Mouse (Mus musculus): ENCODE results near the gene Xpnpep1. TPM values are rescaled to one million over a fixed set of nuclear protein-coding genes. Genes with fewer than 3 reads are reported as not detected.

Gene Xpnpep1
- polyA plus RNA-seq, 1 experiment, result 108 TPM

DNA sequence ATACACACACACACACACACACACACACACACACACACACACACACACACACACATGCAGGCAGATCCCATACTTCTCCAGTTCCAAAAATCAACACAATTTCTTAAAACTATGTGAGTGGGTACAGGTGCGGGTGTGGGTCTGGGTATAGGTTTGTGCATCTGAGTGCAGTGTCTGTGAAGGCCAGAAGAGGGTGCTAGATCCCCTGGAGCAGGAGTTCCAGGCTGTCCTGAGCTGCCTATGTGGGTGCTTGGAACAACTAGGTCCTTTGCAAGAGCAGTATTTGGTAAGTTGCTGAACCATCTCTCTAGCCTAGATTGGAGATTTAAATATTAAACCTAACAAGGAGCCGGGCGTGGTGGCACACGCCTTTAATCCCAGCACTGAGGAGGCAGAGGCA lies 33.5 kb upstream of the Xpnpep1 start:
- no peak for TF ChIP-seq GATA1 (IDR thresholded peaks at IDR 0.05; ENCODE audit: low read length)

DNA sequence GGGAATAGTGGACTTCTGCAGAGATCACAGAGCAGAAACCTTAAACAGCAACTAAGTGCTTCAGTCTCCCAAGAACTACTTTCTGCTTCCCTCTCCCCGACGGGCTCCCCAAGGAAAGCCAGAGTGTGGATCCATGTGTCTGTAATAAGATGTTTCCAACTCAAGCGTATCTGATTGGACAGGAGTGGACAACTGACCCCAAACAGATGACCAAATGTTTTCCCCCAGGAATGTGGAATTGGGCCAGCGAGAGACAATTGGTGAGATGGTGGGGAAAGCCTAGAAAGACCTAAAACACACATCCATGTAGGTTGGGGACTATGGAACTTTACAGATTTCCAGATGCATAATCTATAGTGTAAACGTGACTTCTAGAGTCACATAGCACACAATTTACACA lies 32.4 kb upstream of the Xpnpep1 start:
- TF ChIP-seq GATA1 (IDR thresholded peaks at IDR 0.05; ENCODE audit: low read length), result no peak

DNA sequence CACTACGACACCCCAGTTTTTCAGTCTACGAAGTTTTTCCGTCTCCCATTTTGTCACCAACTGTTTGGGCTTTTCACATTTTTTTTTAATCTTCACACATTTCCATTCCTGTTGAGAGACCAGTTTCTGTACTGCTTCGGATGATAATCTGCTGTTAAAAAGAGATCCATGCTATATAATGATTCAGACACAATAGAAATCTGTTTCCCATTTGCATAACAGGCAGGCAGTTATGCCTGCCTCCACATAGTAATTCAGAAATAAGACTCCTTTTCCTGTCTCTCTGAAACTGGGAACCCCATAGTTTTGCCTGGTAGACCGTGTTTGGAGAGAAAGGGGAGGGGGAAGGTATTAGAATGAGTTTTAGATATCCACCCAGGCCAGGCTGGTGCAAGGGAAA lies 31.6 kb upstream of the Xpnpep1 start:
- no peak for TF ChIP-seq GATA1 (IDR thresholded peaks at IDR 0.05; ENCODE audit: low read length)

DNA sequence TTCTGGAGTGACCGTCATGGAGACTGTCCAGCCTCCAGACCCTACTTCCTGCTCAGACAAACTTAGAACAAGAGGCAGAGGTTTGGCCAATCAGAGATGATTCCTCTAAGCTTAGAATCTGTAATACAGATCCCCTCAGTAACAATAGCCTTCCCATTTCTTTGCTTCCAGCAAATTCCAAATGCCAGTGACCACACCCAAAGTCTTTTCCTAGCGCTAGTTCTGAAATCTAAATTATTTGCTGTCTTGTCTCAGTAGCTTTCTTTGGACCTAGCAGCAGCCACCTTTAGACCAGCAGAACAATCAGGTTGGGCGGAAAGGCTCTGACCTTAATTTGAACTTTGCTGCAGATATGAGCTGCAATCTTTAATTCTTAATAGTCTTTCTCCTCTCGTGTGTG lies 30.9 kb upstream of the Xpnpep1 start:
- TF ChIP-seq GATA1 (IDR thresholded peaks at IDR 0.05; ENCODE audit: low read length), result no peak

DNA sequence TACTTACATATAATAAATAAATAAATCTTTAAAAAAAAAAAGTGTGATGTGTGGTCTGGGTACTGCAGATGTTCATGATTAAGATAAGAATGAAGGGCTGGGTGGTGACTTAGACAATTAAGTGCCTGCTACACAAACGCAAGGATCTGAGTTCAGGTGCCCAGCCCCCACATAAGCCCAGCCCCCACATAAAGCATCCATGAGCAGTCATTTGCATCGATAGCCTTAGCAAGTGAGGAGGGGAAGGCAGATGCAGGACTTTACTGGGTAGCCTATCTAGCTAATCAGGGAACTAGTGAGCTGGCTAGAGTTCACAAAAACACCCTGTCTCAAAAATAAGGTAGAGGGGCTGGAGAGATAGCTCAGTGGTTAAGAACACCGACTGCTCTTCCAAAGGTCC lies 29.4 kb upstream of the Xpnpep1 start:
- no peak for TF ChIP-seq GATA1 (IDR thresholded peaks at IDR 0.05; ENCODE audit: low read length)

DNA sequence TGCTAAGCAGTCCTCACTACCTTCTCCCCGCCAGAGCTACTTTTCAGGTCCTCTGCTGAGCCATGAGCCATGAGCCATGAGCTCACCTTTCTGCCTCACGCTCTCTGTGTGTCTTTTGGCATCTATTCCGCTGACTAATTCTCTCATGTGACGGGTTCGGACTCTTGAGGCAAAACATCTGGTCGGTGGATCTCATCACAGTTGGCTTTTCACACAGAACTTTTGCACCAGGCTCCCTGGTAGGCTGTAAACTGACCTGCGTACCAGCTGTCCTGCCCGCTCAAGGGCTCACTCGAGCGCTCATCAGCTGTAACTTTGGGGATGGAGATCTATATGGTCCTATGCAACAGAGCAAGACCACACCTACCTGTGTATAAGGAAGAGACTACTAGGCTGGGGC lies 26.9 kb upstream of the Xpnpep1 start:
- no peak for TF ChIP-seq GATA1 (IDR thresholded peaks at IDR 0.05; ENCODE audit: low read length)

DNA sequence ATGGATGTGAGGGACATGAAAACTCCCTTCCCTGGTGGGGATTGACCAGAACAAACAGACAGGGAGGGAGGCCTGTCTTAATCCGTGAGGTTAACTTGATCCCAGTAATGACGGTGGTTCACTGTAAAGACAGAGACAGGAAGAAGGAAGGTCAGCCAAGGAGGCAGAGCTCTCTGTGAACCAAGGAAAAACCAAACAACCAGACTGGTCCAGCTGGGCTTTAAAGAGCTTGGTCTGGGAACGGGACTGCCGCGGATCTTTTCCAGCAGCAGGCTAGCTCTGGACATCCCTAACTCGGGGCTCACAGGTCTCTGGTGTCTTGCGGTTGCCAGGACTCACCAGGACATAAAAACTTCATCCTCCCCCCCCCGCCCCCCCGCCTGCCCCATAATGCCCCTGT lies 26.5 kb upstream of the Xpnpep1 start:
- TF ChIP-seq GATA1 (IDR thresholded peaks at IDR 0.05; ENCODE audit: low read length), result no peak

DNA sequence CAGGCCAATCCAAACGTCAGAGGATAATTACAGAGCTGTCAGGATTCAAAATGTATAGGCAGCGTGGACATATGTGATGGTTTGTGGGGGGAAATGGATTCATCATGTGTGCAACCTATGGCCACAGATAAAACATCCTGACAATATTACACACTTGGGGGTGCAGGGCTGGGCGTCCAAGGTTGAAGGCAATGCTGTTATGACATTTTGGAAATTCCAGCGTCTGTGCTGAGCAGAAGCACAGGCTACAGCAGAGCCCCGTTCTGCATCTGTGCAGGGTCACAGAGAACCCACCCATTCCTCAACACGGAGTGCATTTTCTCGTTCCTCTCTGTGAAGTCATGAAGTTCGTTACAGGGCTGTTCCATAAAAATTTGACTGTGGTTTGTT lies 25.0 kb upstream of the Xpnpep1 start:
- no peak for TF ChIP-seq GATA1 (IDR thresholded peaks at IDR 0.05; ENCODE audit: low read length)

DNA sequence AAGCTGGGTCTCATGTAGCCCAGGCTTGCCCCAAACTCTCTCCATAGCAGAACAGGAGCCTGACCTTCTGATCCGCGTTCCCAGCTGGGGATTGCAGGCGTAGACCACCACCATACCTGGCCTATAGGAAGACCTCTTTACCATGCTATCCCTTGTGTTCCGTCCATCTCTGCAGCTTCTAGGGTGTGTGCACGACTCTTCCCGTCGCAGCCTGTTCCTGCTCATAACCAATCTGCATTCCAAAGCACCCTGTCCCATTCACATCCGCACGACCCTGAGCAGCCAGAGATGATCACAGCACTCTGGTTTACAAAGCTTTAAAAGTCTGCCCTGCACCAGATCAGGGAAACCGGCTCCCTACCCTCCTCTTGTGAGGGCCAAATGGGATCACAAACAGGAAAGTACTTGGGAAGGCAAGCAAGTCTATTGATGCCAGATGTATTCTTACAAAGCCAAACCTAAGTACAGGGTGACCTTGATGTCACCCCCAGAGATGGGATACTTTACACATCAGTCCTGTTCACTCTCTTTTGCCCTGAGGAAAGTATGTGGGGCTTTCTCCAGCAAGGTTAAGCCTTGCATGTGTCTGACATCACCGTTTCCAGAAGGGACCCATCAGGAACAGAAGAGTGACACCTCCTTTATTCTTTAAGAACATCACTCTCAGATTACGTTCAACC lies 24.4 kb upstream of the Xpnpep1 start:
- TF ChIP-seq GATA1 (IDR thresholded peaks at IDR 0.05; ENCODE audit: low read length), result no peak

DNA sequence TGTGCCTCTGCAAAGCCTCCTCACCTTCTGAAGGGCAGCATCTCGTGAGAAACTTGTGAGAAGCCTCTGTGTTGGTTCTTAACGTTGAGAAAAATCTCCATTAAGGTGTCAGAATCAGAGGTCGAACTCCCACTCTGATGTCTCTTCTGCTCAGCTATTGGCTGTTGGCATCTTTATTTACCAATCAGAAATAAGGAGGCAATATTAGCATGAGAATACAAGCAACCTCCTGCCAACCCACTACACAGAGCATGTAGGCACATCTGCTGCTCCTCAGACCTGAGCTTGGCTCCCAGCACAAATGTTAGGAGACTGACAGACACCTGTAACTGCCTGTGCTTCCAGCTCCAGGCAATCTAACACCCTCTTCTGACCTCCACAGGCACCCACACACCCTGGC lies 22.0 kb upstream of the Xpnpep1 start:
- no peak for TF ChIP-seq GATA1 (IDR thresholded peaks at IDR 0.05; ENCODE audit: low read length)

DNA sequence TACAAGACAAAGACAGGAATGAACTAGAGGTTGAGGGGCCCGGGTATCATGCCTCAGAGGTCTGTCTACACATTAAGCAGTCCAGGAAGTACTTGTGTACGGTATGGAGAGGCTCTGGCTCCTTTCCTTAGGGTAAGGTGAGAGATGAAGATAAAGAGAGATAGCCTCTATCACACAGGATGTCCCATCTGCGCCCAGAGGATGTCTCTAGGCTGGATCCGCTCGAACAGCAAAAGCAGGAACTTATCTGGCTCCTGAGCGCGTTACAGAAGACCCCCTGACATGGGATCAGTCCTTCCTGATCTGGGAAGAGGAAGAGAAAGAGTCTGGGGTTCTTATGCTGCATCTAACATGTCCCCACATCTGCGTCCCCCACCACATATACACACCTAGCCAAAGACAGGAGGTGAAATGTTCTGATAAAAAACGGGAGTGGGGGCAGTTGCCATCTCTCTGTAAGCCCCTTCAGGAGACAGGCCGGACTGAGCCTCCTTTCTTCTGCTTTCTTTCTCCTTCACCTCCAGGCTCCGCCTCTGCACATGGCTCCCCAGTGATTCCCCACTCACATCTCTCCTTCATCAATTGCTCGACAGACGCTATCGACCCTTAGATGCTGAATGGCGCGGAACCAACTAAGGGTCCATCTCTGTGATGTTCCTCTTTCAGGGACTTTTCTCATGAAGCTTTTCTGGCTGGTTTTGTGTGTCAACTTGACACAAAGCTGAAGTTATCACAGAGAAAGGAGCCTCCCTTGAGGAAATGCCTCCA lies 19.5 kb upstream of the Xpnpep1 start:
- peak; percentile 21 for TF ChIP-seq GATA1 (IDR thresholded peaks at IDR 0.05; ENCODE audit: low read length)

DNA sequence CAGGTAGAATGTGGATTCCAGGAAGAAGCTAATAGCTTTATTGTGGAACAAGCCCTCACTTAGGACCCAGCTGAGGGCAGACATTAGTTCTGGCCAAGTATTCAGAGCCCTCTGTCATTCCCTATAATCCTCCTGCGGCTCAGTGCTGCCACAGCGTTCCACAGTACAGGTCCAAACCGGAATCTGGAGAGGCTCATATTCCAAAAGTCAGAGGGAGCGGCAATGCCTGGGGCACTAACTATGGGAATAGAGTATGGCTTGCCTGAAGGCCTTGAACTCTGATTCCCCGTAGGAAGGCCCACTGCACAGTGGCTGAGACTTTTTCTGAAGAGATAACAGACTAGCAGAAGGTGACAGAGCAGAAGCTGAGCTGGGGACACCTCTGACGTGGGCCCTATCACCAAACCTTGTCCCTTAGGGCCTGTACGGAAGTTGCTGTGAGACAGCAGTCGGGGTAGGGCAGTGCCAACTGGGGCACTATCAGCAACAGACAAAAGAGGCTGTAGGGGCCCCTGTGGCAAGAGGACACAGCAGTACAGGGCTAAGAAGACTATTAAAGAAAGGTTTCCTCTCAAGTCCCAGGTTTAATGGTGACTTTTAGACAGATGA lies 18.8 kb upstream of the Xpnpep1 start:
- TF ChIP-seq GATA1 (IDR thresholded peaks at IDR 0.05; ENCODE audit: low read length), result no peak

DNA sequence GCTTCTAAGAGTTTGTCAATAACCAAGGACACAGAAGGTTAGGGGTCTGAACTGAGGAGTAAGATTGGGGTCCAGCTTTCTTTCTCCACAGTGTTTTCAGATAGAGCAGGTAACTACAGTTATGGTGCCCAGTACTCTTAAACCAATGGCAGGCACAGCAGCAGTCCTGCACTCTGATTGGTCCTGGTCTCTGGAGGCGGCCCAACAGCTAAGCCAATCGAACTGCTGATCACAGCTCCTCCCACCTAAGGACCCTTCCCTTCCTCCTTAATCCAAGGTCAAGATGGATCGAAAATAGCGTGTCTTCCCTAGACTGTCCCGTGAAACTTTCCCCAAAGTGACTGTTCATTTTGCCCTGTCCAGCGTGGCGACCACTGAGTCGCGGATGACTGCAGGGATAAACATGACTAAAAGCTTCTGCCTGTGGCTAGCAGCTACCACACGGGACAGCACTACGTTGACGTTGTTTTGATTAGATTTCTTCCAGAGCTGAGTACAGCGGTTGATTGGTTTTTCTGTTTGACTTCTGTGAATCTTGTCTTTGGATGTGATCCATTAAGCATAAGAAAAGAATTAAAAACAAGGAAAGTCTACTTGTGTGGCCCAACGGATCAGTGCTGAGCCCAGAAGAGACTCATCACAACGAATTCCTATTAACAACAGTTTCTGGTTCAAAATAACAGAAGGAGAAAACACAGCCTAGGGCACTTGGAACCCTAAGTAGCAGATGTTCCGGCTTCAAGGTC lies 18.1 kb upstream of the Xpnpep1 start:
- TF ChIP-seq GATA1 (IDR thresholded peaks at IDR 0.05; ENCODE audit: low read length), result no peak

DNA sequence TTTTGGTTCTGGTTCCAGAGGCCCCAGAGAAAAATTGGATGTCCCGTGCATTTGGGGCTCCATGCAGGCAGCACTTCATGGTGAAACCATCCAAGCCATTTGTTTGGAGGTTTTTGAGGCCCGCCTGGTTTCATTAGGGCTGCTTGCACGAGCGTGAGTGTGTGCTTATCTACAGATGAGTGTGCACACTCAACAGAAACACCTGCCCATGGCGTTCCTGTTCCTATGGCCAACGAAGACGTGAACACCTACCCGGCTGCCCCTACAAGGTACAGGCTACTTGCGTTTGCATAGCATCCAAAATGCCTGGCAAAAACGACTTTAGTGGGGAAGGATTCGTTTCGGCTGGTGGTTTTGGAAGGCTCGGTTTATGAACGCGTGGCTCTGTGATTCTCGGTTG lies 13.3 kb upstream of the Xpnpep1 start:
- no peak for TF ChIP-seq GATA1 (IDR thresholded peaks at IDR 0.05; ENCODE audit: low read length)

DNA sequence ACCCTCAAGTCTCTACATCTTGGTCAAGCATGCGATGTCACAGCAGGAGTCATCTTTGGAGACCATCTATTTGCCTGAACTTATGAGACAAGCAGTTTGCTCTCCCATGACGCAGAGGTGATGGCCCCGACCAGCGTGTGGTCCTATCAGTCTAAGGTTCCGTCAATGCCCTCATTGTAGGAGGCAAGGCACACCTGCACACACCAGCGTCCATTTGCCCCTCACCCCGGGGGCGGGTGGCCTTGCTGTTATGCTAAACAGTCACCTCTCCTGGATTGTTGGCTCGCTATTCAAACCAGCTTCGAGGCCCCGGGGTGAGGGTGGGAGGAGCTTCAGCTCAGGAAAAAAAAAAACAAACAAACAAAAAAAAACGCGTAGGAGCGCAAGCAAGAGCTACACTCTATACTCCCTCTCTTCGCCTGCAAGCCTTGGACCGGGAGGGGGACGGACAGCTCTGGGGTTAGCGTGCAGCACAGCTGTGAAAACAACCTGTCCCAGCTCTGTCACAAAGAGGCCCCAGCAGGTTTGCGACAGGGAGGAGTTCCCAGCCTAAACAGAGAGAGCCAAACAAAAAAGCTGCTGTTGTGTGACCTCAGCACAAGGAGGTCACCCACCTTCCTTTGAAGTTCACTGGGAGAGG lies 12.1 kb upstream of the Xpnpep1 start:
- no peak for TF ChIP-seq GATA1 (IDR thresholded peaks at IDR 0.05; ENCODE audit: low read length)

Data from G1E-ER4 (cell line).